Mouse (Mus musculus) lung, adult 10 weeks (tissue): ENCODE data around the gene Slc8a2. TPM values are rescaled to one million over a fixed set of nuclear protein-coding genes. Genes with fewer than 3 reads are reported as not detected.

Source experiments
- polyA plus RNA-seq: library from polyadenylated mRNA; stranded (reverse); fragments of 350-450 nt; fragmentation: Illumina TruSeq; extraction: RNeasy Lipid Tissue Mini Kit (QIAGEN cat#74804); gene quantifications from one replicate; pipeline ENCODE4 v1.2.3, GENCODE M21; 2014; ENCODE audit warnings: low read depth, low replicate concordance; ENCODE audit not compliant: insufficient read depth

Slc8a2 gene
- 0.25 TPM for polyA plus RNA-seq

GRCm38 (mm10) chr7:16129421-16129845 lies at the start of gene Slc8a2:
Gene Slc8a2 (plus strand): TSS chr7:16129826.

GRCm38 (mm10) chr7:16098021-16099017 lies 31.3 kb upstream of the Slc8a2 start, which contains the start of gene Napa:
Gene Napa (plus strand): TSS chr7:16098458.

GRCm38 (mm10) chr7:16119569-16120261 lies 9.9 kb upstream of the Slc8a2 start, which contains the start of gene Kptn:
Gene Kptn (plus strand): TSS chr7:16119895.

GRCm38 (mm10) chr7:16174597-16175541 lies 45.2 kb downstream of the Slc8a2 start, which contains the start of gene Meis3:
Gene Meis3 (plus strand): TSS chr7:16175090.

Other genes starting within 250 kb of the Slc8a2 start
- not detected for gene Crx, start 249.9 kb upstream of the Slc8a2 start, polyA plus RNA-seq
- gene Crxos, start 247.2 kb upstream of the Slc8a2 start, polyA plus RNA-seq = not detected
- 594 TPM for gene Selenow, start 207.4 kb upstream of the Slc8a2 start, polyA plus RNA-seq
- 186 TPM for gene Nop53, start 183.8 kb upstream of the Slc8a2 start, polyA plus RNA-seq
- gene Ehd2, start 162.3 kb upstream of the Slc8a2 start, polyA plus RNA-seq = 87.4 TPM
- gene Bicra, start 81.9 kb upstream of the Slc8a2 start, polyA plus RNA-seq = 2.7 TPM
- gene Zfp541, start 68.0 kb upstream of the Slc8a2 start, polyA plus RNA-seq = not detected
- 58.6 TPM for gene Napa, start 31.4 kb upstream of the Slc8a2 start, polyA plus RNA-seq
- 13.3 TPM for gene Kptn, start 9.9 kb upstream of the Slc8a2 start, polyA plus RNA-seq
- 7.1 TPM for gene Meis3, start 45.3 kb downstream of the Slc8a2 start, polyA plus RNA-seq
- gene Dhx34, start 92.2 kb downstream of the Slc8a2 start, polyA plus RNA-seq = 5.7 TPM
- 1.2 TPM for gene C5ar2, start 114.3 kb downstream of the Slc8a2 start, polyA plus RNA-seq
- gene C5ar1, start 129.7 kb downstream of the Slc8a2 start, polyA plus RNA-seq = 10.3 TPM
- gene Inafm1, start 143.8 kb downstream of the Slc8a2 start, polyA plus RNA-seq = 21.4 TPM
- gene Ccdc9, start 157.0 kb downstream of the Slc8a2 start, polyA plus RNA-seq = 58.7 TPM
- gene Bbc3, start 178.6 kb downstream of the Slc8a2 start, polyA plus RNA-seq = 17.1 TPM